Mouse (Mus musculus): ENCODE data around the gene Tecta.

Tecta gene

GRCm38 (mm10) chr9:42388490-42388889, 11.2 kb downstream of the Tecta start:
- intact Hi-C loops (cut with DNase I): loop anchor here (10.0 kb wide), 1 partner anchor 556 kb away; the partner anchor contains the start of gene Grik4

- intact Hi-C loops (cut with DNase I): loop anchor here (10.0 kb wide), 1 partner anchor 558 kb away; the partner anchor contains the start of gene Grik4
Observed at GRCm38 (mm10) chr9:42387038-42387437, 12.7 kb downstream of the Tecta start.

GRCm38 (mm10) chr9:42385656-42386055, 14.1 kb downstream of the Tecta start:
- intact Hi-C loops (cut with DNase I): loop anchor here (10.0 kb wide), 1 partner anchor 559 kb away; the partner anchor contains the start of gene Grik4

DNA sequence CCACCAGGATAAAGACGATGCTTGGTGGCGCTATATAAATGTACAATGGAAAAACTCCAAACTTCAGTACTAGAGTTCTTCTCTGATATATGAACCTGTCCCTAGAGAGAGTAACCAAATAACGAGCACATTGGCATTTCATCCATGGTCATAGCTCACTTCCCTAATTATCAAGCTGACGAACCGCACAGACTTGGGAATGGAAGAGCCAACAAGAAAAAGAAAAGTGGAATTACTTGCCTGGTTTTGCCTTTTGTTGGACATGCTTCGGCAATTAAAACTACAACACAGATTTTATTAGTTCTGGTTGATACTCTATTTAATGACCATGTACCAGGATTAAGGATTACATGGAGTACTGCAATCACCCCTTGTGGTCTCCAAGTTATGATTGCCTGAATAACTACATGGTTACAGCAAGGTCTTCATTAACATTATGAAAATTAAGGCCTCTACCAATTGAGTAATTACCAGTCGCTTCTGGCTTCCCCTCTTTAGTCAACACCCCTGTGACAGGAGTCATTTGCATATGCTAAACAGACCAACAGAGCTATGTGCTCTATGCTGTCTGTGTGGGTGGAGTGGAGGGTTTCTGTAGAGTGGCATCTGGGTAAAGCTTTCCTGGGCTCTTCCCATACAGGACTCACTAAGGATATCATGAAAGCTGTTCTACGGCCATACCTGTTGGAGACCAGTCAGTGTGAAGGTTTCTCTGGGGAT, 16.9 kb downstream of the Tecta start:
- intact Hi-C loops (cut with DNase I): loop anchor here (10.0 kb wide), 1 partner anchor 562 kb away; the partner anchor contains the start of gene Grik4

GRCm38 (mm10) chr9:42382063-42382462, 17.7 kb downstream of the Tecta start:
- intact Hi-C loops (cut with DNase I): loop anchor here (10.0 kb wide), 1 partner anchor 563 kb away; the partner anchor contains the start of gene Grik4

DNA sequence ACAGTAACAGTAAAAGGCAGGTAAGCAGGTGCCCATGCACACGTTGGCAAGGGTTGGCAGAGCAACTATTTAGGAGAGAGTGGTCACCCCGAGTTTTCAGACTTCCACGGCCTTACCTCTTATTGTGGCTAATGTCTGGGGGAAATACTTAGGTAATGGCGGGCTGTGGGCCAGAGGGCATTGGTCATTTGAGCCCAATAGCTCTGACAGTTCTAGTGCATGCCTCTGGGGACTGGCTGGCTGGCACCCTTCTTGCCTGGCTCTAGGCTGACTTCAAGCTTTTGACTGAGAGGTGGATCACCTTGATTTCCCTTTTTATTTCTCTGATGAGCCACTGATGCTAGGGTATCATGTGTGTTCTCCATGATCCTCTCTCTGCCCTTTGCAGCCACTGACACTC, 21.7 kb downstream of the Tecta start:
- intact Hi-C loops (cut with DNase I): no loop called here

GRCm38 (mm10) chr9:42377656-42378055, 22.1 kb downstream of the Tecta start:
- intact Hi-C loops (cut with DNase I): no loop called here

DNA sequence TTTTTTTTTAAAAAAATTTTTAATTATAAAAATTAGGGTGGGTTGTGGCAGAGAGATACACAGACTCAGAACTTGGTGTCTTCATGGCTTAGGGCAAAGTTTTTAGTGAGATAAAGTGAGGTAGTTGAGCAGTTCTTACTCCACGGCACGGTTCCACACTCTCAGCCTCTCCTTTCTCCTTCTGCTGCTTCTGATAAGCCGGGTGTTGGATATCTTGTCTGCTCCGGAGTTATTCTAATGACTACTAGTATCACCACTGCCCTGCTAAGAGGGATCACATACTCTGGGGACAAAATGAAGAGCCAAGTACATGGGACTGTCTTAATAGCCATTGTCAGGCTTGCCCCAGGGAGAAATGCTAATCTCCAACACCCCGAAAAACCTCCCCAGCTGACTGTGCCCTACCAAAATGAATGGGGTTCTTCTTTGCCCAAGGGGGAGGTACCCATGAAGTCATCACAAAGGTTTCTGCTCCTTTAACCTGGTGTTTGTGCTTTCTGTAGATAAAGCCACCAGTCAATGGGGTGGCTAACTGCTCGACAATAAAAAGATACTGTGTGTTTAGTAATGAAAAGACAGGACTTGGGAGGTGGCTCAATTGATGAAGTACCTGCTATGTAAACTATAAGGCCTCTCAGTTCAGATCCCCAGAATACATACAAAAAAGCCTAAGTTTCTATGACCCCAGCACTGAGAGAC, 27.9 kb downstream of the Tecta start:
- intact Hi-C loops (cut with DNase I): no loop called here

DNA sequence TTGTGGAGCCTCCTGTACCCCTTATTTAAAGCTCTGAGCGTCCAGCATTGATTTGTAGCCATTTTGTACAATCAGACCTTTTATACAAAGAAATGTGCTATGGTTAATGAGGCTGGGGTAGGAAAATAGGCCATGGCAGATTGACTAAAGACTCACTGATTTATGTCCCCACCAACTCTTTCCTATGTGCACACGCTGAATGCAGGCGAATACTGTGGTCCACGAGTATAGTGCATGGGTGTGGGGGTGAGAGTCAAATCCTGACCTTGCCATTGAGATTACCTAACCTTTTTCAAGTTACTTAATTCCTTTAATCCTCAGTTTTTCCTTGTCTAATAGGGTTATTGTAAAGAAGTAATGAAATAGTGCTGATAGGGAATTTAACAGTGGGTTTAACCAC, 42.1 kb downstream of the Tecta start:
- intact Hi-C loops (cut with DNase I): no loop called here

GRCm38 (mm10) chr9:42354871-42355270, 44.9 kb downstream of the Tecta start:
- intact Hi-C loops (cut with DNase I): no loop called here

DNA sequence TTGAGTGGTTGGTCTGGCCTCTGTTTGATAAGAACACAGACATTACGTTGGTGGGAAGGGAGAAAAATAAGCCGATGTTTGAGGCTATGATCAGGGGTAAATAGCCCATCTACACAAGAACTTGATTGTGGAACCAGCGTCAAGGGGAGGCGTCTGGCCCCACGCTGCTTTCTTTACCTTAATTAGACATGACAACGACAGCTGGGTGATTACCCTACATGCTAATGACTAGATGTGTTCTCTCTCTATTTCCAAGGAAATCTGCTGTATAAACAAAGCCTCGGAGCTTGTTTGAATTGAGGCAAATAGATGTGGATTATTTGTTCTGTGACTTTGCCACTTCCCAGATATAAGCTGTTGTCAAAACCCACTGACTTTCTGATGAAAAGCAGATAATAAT, 49.9 kb downstream of the Tecta start:
- intact Hi-C loops (cut with DNase I): no loop called here

DNA sequence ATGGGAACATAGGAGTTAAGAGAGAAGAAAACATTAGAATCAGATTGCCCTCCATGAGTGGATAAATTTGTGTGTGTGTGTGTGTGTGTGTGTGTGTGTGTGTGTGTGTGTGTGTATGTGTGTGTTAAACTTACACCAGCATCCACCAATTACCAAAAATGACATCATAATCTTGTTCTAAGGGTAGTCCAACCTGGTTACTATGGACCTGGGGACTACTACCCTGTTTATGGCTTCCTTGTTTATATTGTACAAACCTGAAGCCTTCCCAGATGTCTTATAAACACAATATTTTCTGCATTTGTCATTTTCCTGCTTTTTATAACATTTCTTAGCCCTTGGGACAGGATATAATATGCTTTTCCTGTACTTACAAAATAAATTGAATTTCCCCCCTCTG, 53.4 kb downstream of the Tecta start:
- intact Hi-C loops (cut with DNase I): no loop called here

DNA sequence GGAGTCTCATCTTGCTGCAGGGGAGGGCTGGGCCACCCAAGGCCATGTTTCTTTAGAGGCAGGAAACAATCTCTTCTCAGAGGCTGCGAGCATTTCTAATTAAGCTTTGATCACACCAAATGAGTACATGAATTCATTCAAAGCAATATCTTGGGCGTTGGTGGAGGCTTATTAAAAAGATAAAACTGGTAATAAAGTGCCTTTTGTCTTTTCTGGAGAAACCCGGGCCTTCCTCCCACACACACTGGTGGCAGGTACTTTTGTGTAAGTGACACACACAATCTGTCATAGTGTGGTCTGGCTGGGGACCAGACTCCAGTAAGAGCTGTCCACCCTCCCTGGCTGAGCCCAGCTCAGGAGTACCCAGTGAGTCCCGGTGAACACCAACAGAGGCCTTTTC, 60.6 kb downstream of the Tecta start:
- intact Hi-C loops (cut with DNase I): no loop called here

DNA sequence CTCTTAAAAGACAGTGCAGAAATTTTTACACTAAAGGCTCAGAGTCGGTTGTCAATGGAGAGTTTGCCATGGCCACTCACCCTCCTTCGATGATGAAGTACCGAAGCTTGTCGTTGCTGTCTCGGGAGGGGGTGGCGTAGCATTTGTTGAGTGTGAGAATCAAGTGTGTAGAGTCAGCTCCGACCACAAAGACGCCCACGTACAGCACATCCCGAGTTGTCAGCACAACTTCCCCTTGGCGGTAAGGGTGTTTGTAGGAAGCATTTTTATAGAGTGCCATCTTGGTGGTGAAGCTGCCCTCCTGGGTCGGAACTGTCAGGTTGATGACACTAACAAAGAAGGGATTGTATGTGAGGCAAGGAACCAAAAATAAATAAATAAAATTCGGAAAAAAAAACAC, 62.7 kb downstream of the Tecta start:
- intact Hi-C loops (cut with DNase I): no loop called here

- intact Hi-C loops (cut with DNase I): no loop called here
Observed at GRCm38 (mm10) chr9:42336575-42336974, 63.2 kb downstream of the Tecta start.

DNA sequence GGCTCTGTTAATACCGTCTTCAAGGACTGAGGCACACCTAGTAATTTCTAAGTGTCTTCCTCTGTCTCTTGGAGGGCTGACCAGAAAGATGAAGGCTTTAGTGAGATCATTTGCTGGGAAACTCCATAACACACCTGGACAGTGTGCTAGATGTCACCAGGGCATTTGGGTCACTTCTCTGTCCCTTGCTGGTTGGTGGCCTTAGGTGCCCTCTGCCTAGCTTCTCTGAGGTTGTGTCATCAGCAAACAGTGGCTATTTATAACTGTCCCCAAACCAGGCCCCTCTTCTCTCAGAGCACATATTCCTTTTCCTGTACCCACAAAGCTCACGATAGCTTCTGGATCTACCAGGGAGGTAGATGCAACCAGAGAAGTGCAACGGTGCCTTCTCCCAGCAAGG, 64.8 kb downstream of the Tecta start:
- intact Hi-C loops (cut with DNase I): no loop called here

DNA sequence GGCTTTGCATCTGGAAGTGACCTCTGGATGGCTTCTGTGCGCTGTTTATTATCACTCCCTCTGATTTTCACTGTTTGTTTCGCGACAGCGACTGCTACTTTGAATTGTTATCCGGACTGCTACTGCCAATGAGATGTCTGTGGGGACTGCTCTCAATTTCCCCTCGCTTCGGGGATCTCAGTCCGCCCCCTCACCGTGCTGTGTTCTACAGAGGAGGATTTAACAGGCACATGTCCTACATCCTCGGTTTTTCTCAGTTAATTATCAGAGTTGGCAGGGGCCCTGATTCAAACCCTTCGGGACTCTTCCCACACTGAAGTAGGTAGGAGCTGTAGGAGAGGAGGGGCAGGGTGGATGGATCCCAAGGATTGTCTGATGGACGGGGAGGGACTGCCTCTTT, 67.0 kb downstream of the Tecta start:
- intact Hi-C loops (cut with DNase I): no loop called here

GRCm38 (mm10) chr9:42331341-42331740, 68.4 kb downstream of the Tecta start:
- intact Hi-C loops (cut with DNase I): no loop called here

DNA sequence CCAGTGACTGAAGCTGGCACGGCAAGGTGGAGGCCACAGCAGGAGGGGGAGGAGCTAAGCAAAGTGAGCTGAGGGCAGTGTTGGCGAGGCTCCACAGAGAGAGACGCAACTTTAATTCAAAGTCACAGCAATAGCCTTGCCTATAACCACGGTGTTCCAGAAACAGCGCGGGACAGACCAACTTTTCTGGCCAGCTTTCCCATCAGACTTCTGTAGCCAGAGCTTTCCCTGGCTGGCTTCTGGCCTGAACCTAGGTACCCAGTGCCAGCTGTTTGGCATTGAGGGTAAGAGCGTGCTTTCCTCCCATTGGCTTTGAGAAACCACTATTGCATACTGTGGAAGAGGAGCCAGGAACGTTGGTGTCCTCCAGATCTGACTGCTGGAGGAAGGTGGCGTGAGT, 70.0 kb downstream of the Tecta start:
- intact Hi-C loops (cut with DNase I): loop anchor here (10.0 kb wide), 2 partner anchors 205 to 275 kb away; no protein-coding TSS in a partner anchor

DNA sequence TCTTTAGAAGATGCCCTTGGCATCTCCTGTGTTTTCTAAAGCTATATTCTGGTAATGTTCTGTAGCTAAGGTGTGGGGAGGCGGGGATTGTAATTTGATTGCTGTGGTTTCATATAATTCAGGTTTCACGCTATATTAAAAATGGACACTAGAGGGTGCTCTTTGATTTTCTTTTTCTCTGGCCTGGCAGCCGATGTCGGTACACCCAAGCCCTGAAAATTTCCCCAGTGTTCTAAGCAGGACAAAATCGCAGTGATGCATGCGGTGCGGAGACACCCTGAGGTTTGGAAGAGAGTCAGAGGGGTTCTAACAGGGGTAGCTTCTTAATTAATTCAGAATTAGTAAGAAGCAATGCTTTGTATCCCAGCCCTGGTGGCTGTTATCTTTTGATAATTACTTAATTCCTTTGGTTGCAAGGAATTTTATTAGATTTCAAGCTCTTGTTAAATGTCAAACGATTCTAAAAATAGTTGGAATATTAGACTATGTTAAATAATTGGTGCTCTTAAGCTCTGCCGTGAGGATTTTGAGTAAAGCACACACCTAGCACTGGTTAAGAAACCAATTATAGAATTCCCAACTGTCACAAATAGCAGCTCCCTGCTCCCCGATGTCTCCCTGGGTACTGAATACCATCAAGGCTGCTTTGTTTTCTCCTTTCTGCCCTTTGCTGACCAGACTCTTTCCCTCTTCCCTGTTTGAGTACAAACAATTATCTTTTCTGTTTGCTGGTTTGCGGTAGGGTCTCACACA, 72.9 kb downstream of the Tecta start:
- intact Hi-C loops (cut with DNase I): loop anchor here (2.0 to 10.0 kb wide), 3 partner anchors 208 to 618 kb away; partner anchors contain the start of gene Grik4

DNA sequence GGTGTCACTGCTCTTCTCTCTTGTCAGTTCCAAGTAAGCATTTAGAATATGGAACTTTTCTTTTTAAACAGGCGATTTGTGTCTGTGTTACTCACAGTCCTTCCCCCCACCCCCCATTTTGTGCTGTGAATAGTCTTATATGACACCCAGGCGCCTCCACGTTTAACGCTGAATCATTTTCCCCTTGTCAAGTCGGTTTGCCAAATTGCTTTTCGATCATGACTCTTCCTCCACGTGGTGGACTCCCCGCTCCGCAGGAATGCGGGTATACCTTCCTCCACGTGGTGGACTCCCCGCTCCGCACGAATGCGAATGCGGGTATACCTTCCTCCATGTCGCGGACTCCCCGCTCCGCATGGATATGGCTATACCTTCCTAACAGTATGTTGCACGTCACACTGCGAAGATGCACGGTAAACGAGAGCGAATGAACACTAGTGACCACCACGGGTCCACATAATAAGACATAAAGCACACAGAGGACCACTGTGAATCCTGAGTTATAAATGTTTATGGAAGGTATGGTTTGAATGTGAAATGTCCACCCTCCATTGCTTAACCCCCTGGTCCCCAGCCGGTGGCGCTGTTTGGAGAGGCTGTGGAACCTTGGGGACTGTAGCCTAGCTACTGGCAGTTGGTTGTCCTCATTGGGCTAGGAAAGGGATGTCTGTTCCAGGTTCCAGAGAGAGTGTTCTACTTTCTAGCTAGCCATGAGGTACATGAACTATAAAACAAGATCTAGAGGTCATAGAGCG, 74.9 kb downstream of the Tecta start:
- intact Hi-C loops (cut with DNase I): loop anchor here (10.0 kb wide), 2 partner anchors 210 to 280 kb away; no protein-coding TSS in a partner anchor
